Mouse (Mus musculus): ENCODE measurements at regions not wholly inside any gene's neighbourhood (a gene's known extent, or its start where the extent isn't known, plus 50 kb on each side); places are given as distances from the start of the nearest gene placed in this dataset.

GRCm38 (mm10) chr2:51830286-51830944, 104.5 kb downstream of the Rbm43 start:
- peak; percentile 41; the same call in 1 of the 2 replicates for ATAC-seq (ENCODE audit: low FRiP score, low read depth)
- Histone ChIP-seq H3K36me3 (no peaks in the 10 kb centered on the region), H3K9me3 (no peaks in the 10 kb centered on the region), H3K4me3 (no peak overlapping the region), H3K27me3 (no peaks in the 10 kb centered on the region), H3K27ac (replicated peaks) (peak overlapping the region; percentile 75), H3K4me2 (replicated peaks) (no peak overlapping the region), H3K4me1 (peaks cover 12% of the 10 kb centered on the region; the same call in 1 of the 2 replicates), H3K9ac (replicated peaks) (no peak overlapping the region)
- 44% methylated on average over 7 of the region's 7 CpGs for WGBS

GRCm38 (mm10) chr2:51830965-51831720, 103.8 kb downstream of the Rbm43 start:
- 46% methylated on average over 9 of the region's 9 CpGs for WGBS
- Histone ChIP-seq H3K9ac (replicated peaks) (no peak overlapping the region), H3K27ac (replicated peaks) (peak overlapping the region; percentile 75), H3K4me3 (no peak overlapping the region), H3K9me3 (no peaks in the 10 kb centered on the region), H3K4me1 (peaks cover 12% of the 10 kb centered on the region; the same call in 1 of the 2 replicates), H3K36me3 (no peaks in the 10 kb centered on the region), H3K4me2 (replicated peaks) (no peak overlapping the region), H3K27me3 (no peaks in the 10 kb centered on the region)
- ATAC-seq (ENCODE audit: low FRiP score, low read depth) = peak; percentile 91

- H3K9me3 ChIP-seq = no peaks in the 10 kb centered on the region
- H3K36me3 ChIP-seq = no peaks in the 10 kb centered on the region
- H3K4me1 ChIP-seq = no peaks in the 10 kb centered on the region
- H3K27me3 ChIP-seq = no peaks in the 10 kb centered on the region
- no peak overlapping the region for H3K27ac ChIP-seq (replicated peaks)
- H3K9ac ChIP-seq (replicated peaks) = no peak overlapping the region
- no peak for ATAC-seq (ENCODE audit: low FRiP score, low read depth)
- no peak overlapping the region for H3K4me2 ChIP-seq (replicated peaks)
- H3K4me3 ChIP-seq = no peak overlapping the region
- WGBS = 74% methylated on average over 5 of the region's 5 CpGs
Observed at GRCm38 (mm10) chr2:51837864-51838263, 97.1 kb downstream of the Rbm43 start.

GRCm38 (mm10) chr2:51840808-51841207, 94.2 kb downstream of the Rbm43 start:
- no peak overlapping the region for H3K9ac ChIP-seq (replicated peaks)
- H3K9me3 ChIP-seq = no peaks in the 10 kb centered on the region
- no peak overlapping the region for H3K4me3 ChIP-seq
- H3K27ac ChIP-seq (replicated peaks) = no peak overlapping the region
- H3K4me2 ChIP-seq (replicated peaks) = no peak overlapping the region
- no peaks in the 10 kb centered on the region for H3K27me3 ChIP-seq
- ATAC-seq (ENCODE audit: low FRiP score, low read depth) = no peak
- 96% methylated on average over 3 of the region's 3 CpGs for WGBS
- no peaks in the 10 kb centered on the region for H3K4me1 ChIP-seq
- no peaks in the 10 kb centered on the region for H3K36me3 ChIP-seq

GRCm38 (mm10) chr2:51844831-51845230, 90.1 kb downstream of the Rbm43 start:
- no peak for ATAC-seq (ENCODE audit: low FRiP score, low read depth)
- no peak overlapping the region for H3K9ac ChIP-seq (replicated peaks)
- H3K27ac ChIP-seq (replicated peaks) = no peak overlapping the region
- 86% methylated on average over 8 of the region's 8 CpGs for WGBS
- no peaks in the 10 kb centered on the region for H3K9me3 ChIP-seq
- peaks cover 11% of the 10 kb centered on the region for H3K4me1 ChIP-seq
- H3K36me3 ChIP-seq = no peaks in the 10 kb centered on the region
- H3K27me3 ChIP-seq = no peaks in the 10 kb centered on the region
- H3K4me3 ChIP-seq = no peak overlapping the region
- no peak overlapping the region for H3K4me2 ChIP-seq (replicated peaks)

- no peak overlapping the region for H3K4me2 ChIP-seq (replicated peaks)
Observed at GRCm38 (mm10) chr2:51847556-51847955, 87.4 kb downstream of the Rbm43 start.

GRCm38 (mm10) chr2:51847964-51848363, 87.0 kb downstream of the Rbm43 start:
- H3K27ac ChIP-seq (replicated peaks) = 0 out of 2 replicates have a peak overlapping the region, but pooled peaks have one; percentile 11
- H3K4me3 ChIP-seq = no peak overlapping the region
- no peak overlapping the region for H3K9ac ChIP-seq (replicated peaks)
- no peak for ATAC-seq (ENCODE audit: low FRiP score, low read depth)
- H3K9me3 ChIP-seq = no peaks in the 10 kb centered on the region
- no peak overlapping the region for H3K4me2 ChIP-seq (replicated peaks)
- no peaks in the 10 kb centered on the region for H3K36me3 ChIP-seq
- 67% methylated on average over 6 of the region's 6 CpGs for WGBS
- no peaks in the 10 kb centered on the region for H3K27me3 ChIP-seq
- H3K4me1 ChIP-seq = peaks cover 11% of the 10 kb centered on the region

More at GRCm38 (mm10) chr2:51847556-51847955, 87.4 kb downstream of the Rbm43 start:
- H3K36me3 ChIP-seq = no peaks in the 10 kb centered on the region
- no peak overlapping the region for H3K9ac ChIP-seq (replicated peaks)
- H3K27me3 ChIP-seq = no peaks in the 10 kb centered on the region
- 60% methylated on average over 4 of the region's 4 CpGs for WGBS
- no peak overlapping the region for H3K4me3 ChIP-seq
- H3K9me3 ChIP-seq = no peaks in the 10 kb centered on the region
- H3K4me1 ChIP-seq = peaks cover 11% of the 10 kb centered on the region
- ATAC-seq (ENCODE audit: low FRiP score, low read depth) = no peak
- H3K27ac ChIP-seq (replicated peaks) = peak overlapping the region; percentile 11; the same call in 1 of the 2 replicates

- Histone ChIP-seq H3K4me3 (no peak overlapping the region), H3K9me3 (no peaks in the 10 kb centered on the region), H3K4me1 (peaks cover 11% of the 10 kb centered on the region), H3K36me3 (no peaks in the 10 kb centered on the region), H3K27me3 (no peaks in the 10 kb centered on the region), H3K4me2 (replicated peaks) (no peak overlapping the region), H3K27ac (replicated peaks) (0 out of 2 replicates have a peak overlapping the region, but pooled peaks have one; percentile 11), H3K9ac (replicated peaks) (no peak overlapping the region)
- ATAC-seq (ENCODE audit: low FRiP score, low read depth) = no peak
- 81% methylated on average over 2 of the region's 2 CpGs for WGBS
Observed at GRCm38 (mm10) chr2:51848491-51848890, 86.5 kb downstream of the Rbm43 start.

GRCm38 (mm10) chr2:51850581-51850980, 84.4 kb downstream of the Rbm43 start:
- no peaks in the 10 kb centered on the region for H3K27me3 ChIP-seq
- 81% methylated on average over 9 of the region's 9 CpGs for WGBS
- H3K4me1 ChIP-seq = peaks cover 11% of the 10 kb centered on the region
- no peak for ATAC-seq (ENCODE audit: low FRiP score, low read depth)
- H3K9ac ChIP-seq (replicated peaks) = no peak overlapping the region
- no peaks in the 10 kb centered on the region for H3K9me3 ChIP-seq
- H3K4me3 ChIP-seq = no peak overlapping the region
- no peaks in the 10 kb centered on the region for H3K36me3 ChIP-seq
- no peak overlapping the region for H3K27ac ChIP-seq (replicated peaks)
- no peak overlapping the region for H3K4me2 ChIP-seq (replicated peaks)

- ATAC-seq (ENCODE audit: low FRiP score, low read depth) = no peak
- no peaks in the 10 kb centered on the region for H3K9me3 ChIP-seq
- no peaks in the 10 kb centered on the region for H3K27me3 ChIP-seq
- no peak overlapping the region for H3K4me3 ChIP-seq
- 87% methylated on average over 7 of the region's 7 CpGs for WGBS
- no peaks in the 10 kb centered on the region for H3K36me3 ChIP-seq
- H3K27ac ChIP-seq (replicated peaks) = no peak overlapping the region
- H3K9ac ChIP-seq (replicated peaks) = no peak overlapping the region
- H3K4me1 ChIP-seq = peaks cover 11% of the 10 kb centered on the region
- H3K4me2 ChIP-seq (replicated peaks) = no peak overlapping the region
Observed at GRCm38 (mm10) chr2:51851711-51852110, 83.3 kb downstream of the Rbm43 start.

- ATAC-seq (ENCODE audit: low FRiP score, low read depth) = no peak
- H3K4me2 ChIP-seq (replicated peaks) = no peak overlapping the region
- H3K27ac ChIP-seq (replicated peaks) = no peak overlapping the region
- no peaks in the 10 kb centered on the region for H3K36me3 ChIP-seq
- H3K27me3 ChIP-seq = no peaks in the 10 kb centered on the region
- H3K9me3 ChIP-seq = no peaks in the 10 kb centered on the region
- H3K4me3 ChIP-seq = no peak overlapping the region
- H3K4me1 ChIP-seq = no peaks in the 10 kb centered on the region
- H3K9ac ChIP-seq (replicated peaks) = no peak overlapping the region
Observed at GRCm38 (mm10) chr2:51857226-51857625, 77.7 kb downstream of the Rbm43 start.

GRCm38 (mm10) chr2:51866045-51866444, 68.9 kb downstream of the Rbm43 start:
- no peak overlapping the region for H3K4me3 ChIP-seq
- no peaks in the 10 kb centered on the region for H3K27me3 ChIP-seq
- H3K4me1 ChIP-seq = no peaks in the 10 kb centered on the region
- no peak overlapping the region for H3K27ac ChIP-seq (replicated peaks)
- WGBS = 91% methylated on average over 5 of the region's 5 CpGs
- H3K9me3 ChIP-seq = no peaks in the 10 kb centered on the region
- no peak overlapping the region for H3K4me2 ChIP-seq (replicated peaks)
- no peak for ATAC-seq (ENCODE audit: low FRiP score, low read depth)
- no peaks in the 10 kb centered on the region for H3K36me3 ChIP-seq
- no peak overlapping the region for H3K9ac ChIP-seq (replicated peaks)

Measured in midbrain, embryonic 12.5 days (tissue).